Mouse (Mus musculus): ENCODE data around the gene Sptb.

Gene Sptb

GRCm38 (mm10) chr12:76541879-76542278 lies 168.5 kb downstream of the Sptb start:
- no peak for DNase-seq (ENCODE audit: low read depth)

- no peak for DNase-seq (ENCODE audit: low read depth)
Measured at GRCm38 (mm10) chr12:76541475-76541874, 168.9 kb downstream of the Sptb start.

- DNase-seq (ENCODE audit: low read depth), result no peak
Measured at GRCm38 (mm10) chr12:76540701-76541221, 169.6 kb downstream of the Sptb start.

GRCm38 (mm10) chr12:76540169-76540568 lies 170.2 kb downstream of the Sptb start:
- no peak for DNase-seq (ENCODE audit: low read depth)

GRCm38 (mm10) chr12:76537434-76537833 lies 172.9 kb downstream of the Sptb start:
- DNase-seq (ENCODE audit: low read depth), result no peak

GRCm38 (mm10) chr12:76536591-76537153 lies 173.7 kb downstream of the Sptb start:
- DNase-seq (ENCODE audit: low read depth), result no peak

GRCm38 (mm10) chr12:76535471-76535900 lies 174.9 kb downstream of the Sptb start:
- DNase-seq (ENCODE audit: low read depth), result no peak

GRCm38 (mm10) chr12:76534641-76535283 lies 175.6 kb downstream of the Sptb start:
- DNase-seq (ENCODE audit: low read depth), result no peak

GRCm38 (mm10) chr12:76534233-76534632 lies 176.1 kb downstream of the Sptb start:
- no peak for DNase-seq (ENCODE audit: low read depth)

- DNase-seq (ENCODE audit: low read depth), result no peak
Measured at GRCm38 (mm10) chr12:76533377-76534222, 176.7 kb downstream of the Sptb start.

- no peak for DNase-seq (ENCODE audit: low read depth)
Measured at GRCm38 (mm10) chr12:76532926-76533376, 177.4 kb downstream of the Sptb start.

GRCm38 (mm10) chr12:76531986-76532925 lies 178.1 kb downstream of the Sptb start:
- no peak for DNase-seq (ENCODE audit: low read depth)

- no peak for DNase-seq (ENCODE audit: low read depth)
Measured at GRCm38 (mm10) chr12:76530580-76531139, 179.7 kb downstream of the Sptb start, which contains the start of gene Plekhg3. Gene Plekhg3 (plus strand): TSS chr12:76530891.

Measured in c-Kit-positive CD71-negative TER-119-negative erythroid progenitor cells, embryonic 14.5 days (primary cell).